Mouse (Mus musculus): ENCODE results near the gene Fkbpl. TPM values are rescaled to one million over a fixed set of nuclear protein-coding genes. Genes with fewer than 3 reads are reported as not detected.

Gene Fkbpl
- polyA plus RNA-seq, 1 experiment from 2014 or later, result 10.0 TPM

GRCm38 (mm10) chr17:34655160-34655559, 10.6 kb downstream of the Fkbpl start:
- ATAC-seq (ENCODE audit: low read depth) (no peak), DNase-seq (ENCODE audit: low spot score) (no peak)
- H3K4me2 ChIP-seq (ENCODE audit: low read depth, low read length), result no peak overlapping the region
- H3K27ac ChIP-seq (replicated peaks; ENCODE audit: low read depth, low read length), result no peak overlapping the region; the same call in 1 of the 2 replicates
- WGBS, result 79% methylated on average over 7 of the region's 7 CpGs
- no peak overlapping the region for H3K9ac ChIP-seq (ENCODE audit: low read depth, low read length)
- no peak overlapping the region for H3K4me3 ChIP-seq (ENCODE audit: low read depth, low read length)
- peaks cover 34% of the 10 kb centered on the region for H3K36me3 ChIP-seq (ENCODE audit: control insufficient read depth, insufficient read depth, low read length)
- peaks cover 7% of the 10 kb centered on the region for H3K4me1 ChIP-seq (ENCODE audit: control insufficient read depth, insufficient read depth, low read length)
- 0 out of 2 replicates have a peak, but pooled peaks cover 10% of the 10 kb centered on the region for H3K27me3 ChIP-seq (replicated peaks; ENCODE audit: control insufficient read depth, insufficient read depth, low read length)
- H3K9me3 ChIP-seq (ENCODE audit: control insufficient read depth, low read length), result no peaks in the 10 kb centered on the region

GRCm38 (mm10) chr17:34655581-34655991, 11.0 kb downstream of the Fkbpl start:
- Histone ChIP-seq H3K27ac (replicated peaks; ENCODE audit: low read depth, low read length) (peak overlapping the region; percentile 58; the same call in 1 of the 2 replicates), H3K9me3 (ENCODE audit: control insufficient read depth, low read length) (no peaks in the 10 kb centered on the region), H3K4me3 (ENCODE audit: low read depth, low read length) (no peak overlapping the region), H3K36me3 (ENCODE audit: control insufficient read depth, insufficient read depth, low read length) (peaks cover 30% of the 10 kb centered on the region), H3K4me2 (ENCODE audit: low read depth, low read length) (no peak overlapping the region), H3K27me3 (replicated peaks; ENCODE audit: control insufficient read depth, insufficient read depth, low read length) (0 out of 2 replicates have a peak, but pooled peaks cover 14% of the 10 kb centered on the region), H3K9ac (ENCODE audit: low read depth, low read length) (no peak overlapping the region), H3K4me1 (ENCODE audit: control insufficient read depth, insufficient read depth, low read length) (peaks cover 7% of the 10 kb centered on the region)
- DNase-seq (ENCODE audit: low spot score) (peak; percentile 71), ATAC-seq (ENCODE audit: low read depth) (peak; percentile 56)
- WGBS, result 30% methylated on average over 3 of the region's 4 CpGs

DNA sequence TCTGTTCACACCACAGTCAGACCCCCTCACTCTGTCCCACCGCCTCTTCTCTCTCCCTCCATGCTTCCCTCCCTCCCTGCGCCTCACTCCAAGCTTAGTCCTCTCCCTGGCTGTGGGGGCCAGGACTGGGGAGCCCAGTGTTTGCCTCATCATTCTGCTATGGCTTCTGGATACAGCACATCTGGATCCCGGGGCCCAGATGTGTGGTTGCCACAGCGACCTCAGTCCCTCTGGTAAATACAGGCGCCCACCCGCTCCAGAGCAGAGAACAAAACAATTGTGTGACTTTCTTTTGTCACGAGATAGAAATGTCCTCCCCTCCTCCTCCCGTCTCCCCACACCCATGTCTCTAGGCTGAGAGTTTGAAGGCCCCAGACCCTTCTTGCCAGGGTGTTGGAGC, 12.1 kb downstream of the Fkbpl start:
- Histone ChIP-seq H3K4me3 (ENCODE audit: low read depth, low read length) (no peak overlapping the region), H3K9me3 (ENCODE audit: control insufficient read depth, low read length) (no peaks in the 10 kb centered on the region), H3K4me2 (ENCODE audit: low read depth, low read length) (no peak overlapping the region), H3K9ac (ENCODE audit: low read depth, low read length) (no peak overlapping the region; the same call in 1 of the 2 replicates), H3K36me3 (ENCODE audit: control insufficient read depth, insufficient read depth, low read length) (peaks cover 19% of the 10 kb centered on the region), H3K27ac (replicated peaks; ENCODE audit: low read depth, low read length) (peak overlapping the region; percentile 44), H3K4me1 (ENCODE audit: control insufficient read depth, insufficient read depth, low read length) (peaks cover 17% of the 10 kb centered on the region), H3K27me3 (replicated peaks; ENCODE audit: control insufficient read depth, insufficient read depth, low read length) (peaks cover 18% of the 10 kb centered on the region; the same call in 1 of the 2 replicates)
- DNase-seq (ENCODE audit: low spot score) (no peak), ATAC-seq (ENCODE audit: low read depth) (no peak; the same call in 1 of the 2 replicates)
- WGBS, result 42% methylated on average over 8 of the region's 8 CpGs

- no peak overlapping the region for H3K27ac ChIP-seq (replicated peaks; ENCODE audit: low read depth, low read length)
- ATAC-seq (ENCODE audit: low read depth) (no peak), DNase-seq (ENCODE audit: low spot score) (no peak)
- no peak overlapping the region for H3K4me3 ChIP-seq (ENCODE audit: low read depth, low read length)
- H3K9me3 ChIP-seq (ENCODE audit: control insufficient read depth, low read length), result no peaks in the 10 kb centered on the region
- peaks cover 18% of the 10 kb centered on the region; the same call in 1 of the 2 replicates for H3K27me3 ChIP-seq (replicated peaks; ENCODE audit: control insufficient read depth, insufficient read depth, low read length)
- no peak overlapping the region for H3K9ac ChIP-seq (ENCODE audit: low read depth, low read length)
- peaks cover 13% of the 10 kb centered on the region for H3K36me3 ChIP-seq (ENCODE audit: control insufficient read depth, insufficient read depth, low read length)
- H3K4me2 ChIP-seq (ENCODE audit: low read depth, low read length), result no peak overlapping the region
- peaks cover 17% of the 10 kb centered on the region for H3K4me1 ChIP-seq (ENCODE audit: control insufficient read depth, insufficient read depth, low read length)
- WGBS, result 46% methylated on average over 2 of the region's 2 CpGs
Observed at GRCm38 (mm10) chr17:34657271-34657670, 12.7 kb downstream of the Fkbpl start.

DNA sequence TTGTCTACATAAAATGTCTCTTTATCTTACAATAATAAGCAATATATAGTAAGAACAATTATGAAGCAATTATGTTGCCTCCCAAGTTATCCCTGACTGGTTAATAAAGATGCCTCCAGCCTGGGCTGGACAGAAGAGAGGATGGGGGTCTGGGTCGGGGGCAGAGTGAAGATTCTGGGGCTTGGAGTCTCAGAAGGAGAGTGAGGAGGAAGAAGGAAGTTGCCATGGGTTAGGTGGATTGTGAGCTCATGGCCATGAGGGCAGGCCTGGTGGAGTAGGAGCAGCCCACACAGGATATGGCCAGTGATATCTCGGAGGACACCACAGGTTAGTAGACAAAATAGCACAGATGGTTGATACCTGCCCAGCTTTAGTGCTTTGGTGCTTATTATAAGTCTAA, 13.6 kb downstream of the Fkbpl start:
- H3K9me3 ChIP-seq (ENCODE audit: control insufficient read depth, low read length), result no peaks in the 10 kb centered on the region
- ATAC-seq (ENCODE audit: low read depth), result no peak
- peaks cover 18% of the 10 kb centered on the region; the same call in 1 of the 2 replicates for H3K27me3 ChIP-seq (replicated peaks; ENCODE audit: control insufficient read depth, insufficient read depth, low read length)
- peaks cover 6% of the 10 kb centered on the region for H3K36me3 ChIP-seq (ENCODE audit: control insufficient read depth, insufficient read depth, low read length)
- peaks cover 17% of the 10 kb centered on the region for H3K4me1 ChIP-seq (ENCODE audit: control insufficient read depth, insufficient read depth, low read length)
- H3K9ac ChIP-seq (ENCODE audit: low read depth, low read length), result no peak overlapping the region
- H3K4me2 ChIP-seq (ENCODE audit: low read depth, low read length), result no peak overlapping the region
- 74% methylated on average over 2 of the region's 2 CpGs for WGBS
- DNase-seq (ENCODE audit: low spot score), result no peak
- no peak overlapping the region for H3K27ac ChIP-seq (replicated peaks; ENCODE audit: low read depth, low read length)
- H3K4me3 ChIP-seq (ENCODE audit: low read depth, low read length), result no peak overlapping the region

DNA sequence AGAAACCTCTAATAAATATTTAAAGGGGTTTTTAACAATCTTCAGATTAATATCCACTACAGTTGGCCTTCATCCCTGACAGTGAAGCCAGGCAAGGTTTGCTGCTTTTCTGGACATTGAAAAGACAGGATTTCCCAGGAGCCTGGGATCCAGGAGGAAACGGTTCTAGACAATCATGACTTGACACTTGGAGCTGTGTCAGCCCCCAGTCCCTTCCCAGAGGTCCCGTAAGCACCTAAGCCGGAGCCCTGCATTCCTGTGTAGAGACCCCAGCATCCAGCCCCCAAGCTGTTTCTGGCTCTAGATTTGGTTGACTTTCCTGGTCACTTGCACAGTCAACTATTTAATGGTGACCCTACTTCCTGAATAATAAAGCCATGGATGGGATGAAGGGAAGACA, 14.0 kb downstream of the Fkbpl start:
- no peak overlapping the region for H3K4me3 ChIP-seq (ENCODE audit: low read depth, low read length)

GRCm38 (mm10) chr17:34659181-34659896, 14.8 kb downstream of the Fkbpl start:
- WGBS, result 63% methylated on average over 12 of the region's 12 CpGs
- no peak overlapping the region for H3K9ac ChIP-seq (ENCODE audit: low read depth, low read length)
- peaks cover 17% of the 10 kb centered on the region for H3K4me1 ChIP-seq (ENCODE audit: control insufficient read depth, insufficient read depth, low read length)
- no peak overlapping the region for H3K27ac ChIP-seq (replicated peaks; ENCODE audit: low read depth, low read length)
- DNase-seq (ENCODE audit: low spot score) (no peak), ATAC-seq (ENCODE audit: low read depth) (no peak)
- H3K9me3 ChIP-seq (ENCODE audit: control insufficient read depth, low read length), result no peaks in the 10 kb centered on the region
- no peak overlapping the region for H3K4me2 ChIP-seq (ENCODE audit: low read depth, low read length)
- 0 out of 2 replicates have a peak, but pooled peaks cover 3% of the 10 kb centered on the region for H3K36me3 ChIP-seq (ENCODE audit: control insufficient read depth, insufficient read depth, low read length)
- no peak overlapping the region for H3K4me3 ChIP-seq (ENCODE audit: low read depth, low read length)
- peaks cover 24% of the 10 kb centered on the region; the same call in 1 of the 2 replicates for H3K27me3 ChIP-seq (replicated peaks; ENCODE audit: control insufficient read depth, insufficient read depth, low read length)

More for the DNA sequence above, 14.0 kb downstream of the Fkbpl start:
- Histone ChIP-seq H3K4me1 (ENCODE audit: control insufficient read depth, insufficient read depth, low read length) (peaks cover 17% of the 10 kb centered on the region), H3K27ac (replicated peaks; ENCODE audit: low read depth, low read length) (no peak overlapping the region), H3K9me3 (ENCODE audit: control insufficient read depth, low read length) (no peaks in the 10 kb centered on the region), H3K9ac (ENCODE audit: low read depth, low read length) (no peak overlapping the region), H3K4me2 (ENCODE audit: low read depth, low read length) (no peak overlapping the region), H3K27me3 (replicated peaks; ENCODE audit: control insufficient read depth, insufficient read depth, low read length) (peaks cover 21% of the 10 kb centered on the region; the same call in 1 of the 2 replicates), H3K36me3 (ENCODE audit: control insufficient read depth, insufficient read depth, low read length) (peaks cover 4% of the 10 kb centered on the region; the same call in 1 of the 2 replicates)
- no peak for ATAC-seq (ENCODE audit: low read depth)
- DNase-seq (ENCODE audit: low spot score), result no peak
- WGBS, result 71% methylated on average over 3 of the region's 3 CpGs

- WGBS, result 59% methylated on average over 3 of the region's 3 CpGs
- DNase-seq (ENCODE audit: low spot score) (no peak), ATAC-seq (ENCODE audit: low read depth) (no peak)
- H3K36me3 ChIP-seq (ENCODE audit: control insufficient read depth, insufficient read depth, low read length), result no peaks in the 10 kb centered on the region
- no peak overlapping the region for H3K4me2 ChIP-seq (ENCODE audit: low read depth, low read length)
- no peaks in the 10 kb centered on the region for H3K9me3 ChIP-seq (ENCODE audit: control insufficient read depth, low read length)
- H3K9ac ChIP-seq (ENCODE audit: low read depth, low read length), result no peak overlapping the region
- H3K27me3 ChIP-seq (replicated peaks; ENCODE audit: control insufficient read depth, insufficient read depth, low read length), result peaks cover 24% of the 10 kb centered on the region; the same call in 1 of the 2 replicates
- no peak overlapping the region for H3K4me3 ChIP-seq (ENCODE audit: low read depth, low read length)
- peaks cover 17% of the 10 kb centered on the region for H3K4me1 ChIP-seq (ENCODE audit: control insufficient read depth, insufficient read depth, low read length)
- H3K27ac ChIP-seq (replicated peaks; ENCODE audit: low read depth, low read length), result no peak overlapping the region
Observed at GRCm38 (mm10) chr17:34659897-34660214, 15.3 kb downstream of the Fkbpl start.
